Mouse (Mus musculus) v-Abl transformed pro-B cells (cell line): ENCODE data around the gene Zfp341.

Experiments used
- in situ Hi-C, 2 experiments: fragments of 400-800 bp; cut with MboI; formaldehyde crosslinking; loops; one replicate each; pipeline ENCODE4 v1.15.1; 2025; ENCODE audit not compliant: unreplicated experiment in 2 of 2

Zfp341 gene

GRCm38 (mm10) chr2:154584931-154585601, 28.0 kb upstream of the Zfp341 start:
- in situ Hi-C loops: loop anchor here in 1 of 2 experiments (5.0 kb wide), 2 partner anchors 48 to 168 kb away; no protein-coding TSS in a partner anchor

DNA sequence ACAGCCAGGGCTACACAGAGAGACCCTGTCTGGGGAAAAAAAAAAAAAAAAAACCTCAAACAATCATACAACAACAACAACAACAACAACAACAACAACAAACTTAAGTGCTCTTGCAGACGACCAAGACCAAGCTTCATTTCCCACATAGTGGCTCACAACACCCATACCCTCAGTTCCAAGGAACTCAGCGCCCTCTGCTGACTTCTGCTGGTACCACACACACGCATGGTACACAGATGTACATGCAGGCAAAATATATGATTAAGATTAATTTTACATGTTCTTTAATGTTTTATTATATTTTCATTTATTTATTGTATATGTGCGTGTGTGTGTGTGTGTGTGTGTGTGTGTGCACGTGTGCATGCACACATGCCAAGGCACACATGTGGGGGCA, 26.7 kb upstream of the Zfp341 start:
- in situ Hi-C loops: no loop called here

- in situ Hi-C loops: no loop called here
Observed at GRCm38 (mm10) chr2:154589051-154589450, 24.0 kb upstream of the Zfp341 start.

GRCm38 (mm10) chr2:154591239-154591638, 21.9 kb upstream of the Zfp341 start:
- in situ Hi-C loops: loop anchor here in 1 of 2 experiments (5.0 kb wide), 1 partner anchor 174 kb away; no protein-coding TSS in a partner anchor

- in situ Hi-C loops: loop anchor here in 1 of 2 experiments (5.0 kb wide), 1 partner anchor 176 kb away; no protein-coding TSS in a partner anchor
Observed at GRCm38 (mm10) chr2:154593025-154593424, 20.1 kb upstream of the Zfp341 start.

DNA sequence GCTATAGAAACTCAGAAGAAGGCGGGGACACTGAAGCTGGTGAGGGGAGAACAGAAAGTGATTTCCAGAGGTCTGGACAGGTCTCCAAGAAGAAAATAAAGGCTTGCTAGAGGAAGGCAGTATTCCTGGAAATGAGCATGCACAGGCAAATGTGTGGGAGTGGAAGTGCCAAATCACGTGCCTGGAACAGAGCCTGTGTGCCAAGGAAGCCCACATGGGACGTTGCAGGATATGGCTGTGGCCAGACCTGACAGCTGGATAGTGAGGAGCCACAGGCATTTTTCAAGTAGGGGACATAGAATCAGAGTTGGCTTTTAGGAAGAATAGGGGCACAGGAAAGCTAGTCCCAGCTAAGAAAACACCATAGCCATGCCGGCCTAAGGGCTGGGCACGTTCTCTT, 17.3 kb upstream of the Zfp341 start:
- in situ Hi-C loops: no loop called here

DNA sequence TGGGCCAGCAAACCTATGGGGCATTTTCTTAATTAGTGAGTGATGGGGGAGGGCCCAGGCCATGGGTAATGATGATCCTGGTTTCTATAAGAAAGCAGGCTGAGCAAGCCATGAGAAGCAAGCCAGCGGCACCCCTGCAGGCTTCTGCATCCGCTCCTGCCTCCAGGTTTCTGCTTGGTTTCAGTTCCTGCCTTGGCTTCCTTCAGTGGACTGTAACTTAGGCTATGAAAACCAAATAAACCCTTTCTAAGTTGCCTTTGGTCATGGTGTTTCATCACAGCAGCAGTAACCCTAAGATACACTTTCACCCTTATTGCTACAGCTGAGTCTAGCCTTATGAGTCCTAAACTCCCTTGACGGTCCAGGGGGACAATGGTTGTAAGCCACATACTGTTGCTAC, 15.7 kb upstream of the Zfp341 start:
- in situ Hi-C loops: no loop called here

DNA sequence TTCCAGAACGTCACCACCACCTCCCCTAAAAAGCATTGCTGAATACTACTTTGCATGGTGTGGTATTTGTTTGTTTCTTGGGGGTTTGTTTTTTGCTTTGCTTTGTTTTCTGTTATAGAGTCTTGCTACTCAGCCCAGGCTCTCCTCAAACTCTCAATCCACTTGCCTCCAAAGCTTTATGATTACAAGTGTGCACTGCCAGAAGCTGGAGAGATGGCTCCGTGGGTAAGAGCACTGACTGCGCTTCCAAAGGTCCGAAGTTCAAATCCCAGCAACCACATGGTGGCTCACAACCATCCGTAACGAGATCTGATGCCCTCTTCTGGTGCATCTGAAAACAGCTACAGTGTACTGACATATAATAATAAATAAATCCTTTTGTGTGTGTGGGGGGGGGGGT, 12.5 kb upstream of the Zfp341 start:
- in situ Hi-C loops: no loop called here

DNA sequence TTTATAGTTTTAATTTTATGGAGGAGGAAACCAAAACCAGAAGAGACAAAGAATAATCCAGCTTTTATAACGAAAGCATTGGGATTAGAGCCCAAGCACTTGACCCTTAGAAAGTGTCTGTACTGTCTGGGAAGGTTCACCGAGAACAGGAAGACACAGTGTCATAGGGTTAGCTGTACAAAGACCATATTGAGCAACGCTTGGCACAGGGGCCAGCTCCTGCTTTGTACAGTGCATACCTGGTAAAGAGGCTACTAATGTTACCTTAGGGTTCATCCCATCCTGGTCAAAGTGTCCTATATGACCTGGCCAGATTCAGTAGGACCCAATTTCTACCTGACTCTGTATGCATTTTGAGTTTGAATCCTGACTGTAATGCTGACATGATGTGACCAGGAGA, 11.8 kb upstream of the Zfp341 start:
- in situ Hi-C loops: no loop called here

DNA sequence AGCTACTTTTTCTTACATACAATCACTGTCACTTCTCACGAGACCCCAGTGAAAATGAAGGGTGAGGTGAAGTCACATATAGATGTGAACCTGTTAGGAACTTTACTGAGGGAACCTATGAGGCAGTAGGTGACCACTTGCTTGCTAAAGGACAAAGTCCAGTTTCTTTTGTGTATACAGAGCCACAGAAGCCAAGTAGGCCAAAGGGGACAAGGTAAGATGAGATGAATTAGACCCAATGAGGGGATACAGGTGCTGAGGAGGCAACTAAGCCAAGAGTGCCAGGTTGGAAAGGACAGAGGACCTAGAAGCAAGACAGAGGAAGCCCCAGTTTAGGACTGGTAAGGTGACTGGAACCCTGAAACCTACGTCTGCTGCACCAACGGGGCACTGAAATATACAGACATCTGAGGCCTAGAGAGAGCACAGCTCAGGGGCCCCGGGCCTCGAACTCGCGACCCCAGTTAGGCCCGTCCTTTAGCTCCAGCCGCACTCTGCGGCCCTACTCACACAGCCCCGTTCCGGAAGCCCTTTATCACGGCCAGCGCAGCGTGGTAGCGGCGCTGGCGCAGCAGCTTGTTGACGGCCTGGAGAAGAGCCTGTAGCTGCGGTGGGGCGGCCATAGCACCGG, 10.0 kb upstream of the Zfp341 start:
- in situ Hi-C loops: no loop called here

GRCm38 (mm10) chr2:154603638-154604153, 9.4 kb upstream of the Zfp341 start, which contains the start of gene Pxmp4:
TSS of gene Pxmp4 (minus strand) at chr2:154603708.
- in situ Hi-C loops: no loop called here

DNA sequence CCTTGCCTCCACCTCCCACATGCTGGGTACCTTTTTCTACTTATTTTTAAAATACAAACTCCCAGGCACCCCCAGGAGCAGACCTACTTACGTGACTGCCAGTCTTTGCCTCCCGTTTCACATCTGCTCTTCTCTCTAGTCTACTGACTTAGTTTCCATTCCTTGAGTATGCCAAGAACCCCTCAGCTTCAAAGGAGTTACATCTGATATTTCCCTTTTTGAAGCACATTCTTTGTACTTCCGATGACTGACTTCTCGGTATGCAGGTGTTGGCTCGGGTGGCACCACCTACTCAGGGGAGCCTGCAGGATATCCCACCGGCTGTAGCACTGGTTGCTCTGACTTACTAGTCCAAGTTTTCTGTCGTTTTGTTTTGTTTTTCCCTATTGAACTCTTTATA, 8.9 kb upstream of the Zfp341 start:
- in situ Hi-C loops: no loop called here

GRCm38 (mm10) chr2:154606965-154607364, 6.1 kb upstream of the Zfp341 start:
- in situ Hi-C loops: no loop called here

GRCm38 (mm10) chr2:154609050-154609767, 3.9 kb upstream of the Zfp341 start:
- in situ Hi-C loops: no loop called here

DNA sequence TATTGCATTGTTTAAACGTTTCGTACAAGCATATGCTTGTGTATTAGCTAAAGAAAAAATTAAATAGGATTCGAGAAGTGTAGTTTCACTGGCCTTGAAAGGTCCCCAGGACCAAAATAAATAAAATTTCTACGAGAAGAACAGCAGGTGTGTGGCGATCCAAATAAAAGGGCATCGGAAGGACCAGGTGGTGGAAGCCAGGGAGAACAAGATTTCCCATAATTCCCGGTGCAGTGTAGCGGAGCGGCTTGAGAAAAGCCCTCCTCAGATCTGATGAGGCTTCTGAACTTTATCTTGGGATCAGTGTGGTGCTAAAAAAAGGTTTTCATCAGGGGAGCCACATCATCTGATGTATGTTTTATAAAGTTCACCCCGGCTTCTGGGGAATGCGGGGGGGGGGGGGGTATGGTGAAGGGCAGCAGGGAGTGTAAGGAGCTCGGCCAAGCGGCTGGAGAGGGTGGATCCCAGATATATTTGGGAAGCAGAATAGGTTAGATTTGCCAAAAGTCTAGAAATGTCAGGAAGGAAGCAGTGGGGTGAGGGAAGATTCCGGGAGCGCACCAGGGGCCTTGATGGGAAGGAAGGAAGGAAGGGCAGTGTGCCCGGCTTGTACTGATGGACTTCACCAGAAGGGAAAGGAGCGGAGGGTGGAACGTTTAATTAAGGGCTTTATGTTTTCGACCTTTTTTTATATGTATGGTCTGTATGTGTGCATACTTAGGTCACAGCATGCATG, 1.9 kb downstream of the Zfp341 start:
- in situ Hi-C loops: loop anchor here (10.0 kb wide), 1 partner anchor 200 kb away; no protein-coding TSS in a partner anchor

- in situ Hi-C loops: loop anchor here (10.0 kb wide), 1 partner anchor 201 kb away; no protein-coding TSS in a partner anchor
Observed at GRCm38 (mm10) chr2:154615674-154616073, 2.6 kb downstream of the Zfp341 start.

- in situ Hi-C loops: loop anchor here (10.0 kb wide), 1 partner anchor 202 kb away; no protein-coding TSS in a partner anchor
Observed at GRCm38 (mm10) chr2:154617061-154617460, 4.0 kb downstream of the Zfp341 start.

GRCm38 (mm10) chr2:154621684-154622083, 8.6 kb downstream of the Zfp341 start:
- in situ Hi-C loops: no loop called here

DNA sequence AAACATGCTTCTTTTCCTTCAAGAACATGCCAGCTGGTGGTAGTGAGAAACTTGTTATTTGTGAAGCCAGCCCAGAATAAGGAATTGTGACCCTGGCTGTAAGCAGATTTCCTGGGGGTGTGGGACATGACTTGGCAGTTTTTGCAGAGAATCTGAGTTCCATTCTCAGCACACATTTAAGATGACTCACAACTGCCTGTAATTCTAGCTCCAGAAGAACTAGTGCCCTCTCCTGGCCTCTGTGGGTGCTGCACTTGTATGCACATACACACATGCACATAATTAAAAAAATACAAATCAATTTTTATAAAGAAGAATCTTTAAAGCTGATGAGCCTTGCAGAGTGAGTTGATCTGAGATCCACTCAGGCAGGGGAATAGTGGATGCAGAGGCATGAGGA, 11.0 kb downstream of the Zfp341 start:
- in situ Hi-C loops: no loop called here

DNA sequence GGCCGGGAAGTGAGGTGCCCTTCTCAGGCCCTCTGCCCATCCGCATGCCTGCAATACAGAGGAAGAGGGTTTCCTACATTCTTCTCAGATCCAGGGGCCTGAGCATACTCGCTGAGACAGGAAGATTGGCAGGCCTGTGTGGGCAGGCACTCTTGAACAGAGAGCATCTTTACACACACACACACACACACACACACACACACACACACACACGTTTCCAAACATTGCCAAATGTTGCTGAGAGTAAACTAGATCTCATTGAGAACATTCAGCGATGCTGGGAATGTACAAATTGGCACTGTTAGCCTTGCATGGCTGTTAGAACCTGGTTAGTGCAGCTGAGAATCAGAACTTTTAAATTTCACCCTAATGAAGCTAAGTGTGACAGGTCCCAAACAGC, 17.4 kb downstream of the Zfp341 start:
- in situ Hi-C loops: no loop called here
